Mouse (Mus musculus) mouse trophoblast stem cell (cell line): ENCODE results near the gene Mapk8ip2.
"Not testable (repeated sequence)": the region's sequence is repeated elsewhere in the genome, so short reads cannot be mapped to it uniquely, and the experiment has no call there.

Experiments used
- in situ Hi-C, 2 experiments: fragments of 300-500 bp; cut with MseI, MboI; formaldehyde crosslinking; loops; 2 replicates in 1 of 2; 3 replicates in 1 of 2; pipeline ENCODE4 v1.15.1; 2025

Gene Mapk8ip2

GRCm38 (mm10) chr15:89453865-89454478 is at the start of gene Mapk8ip2:
Gene Mapk8ip2 (plus strand): TSS chr15:89453913.
- in situ Hi-C loops = no loop called here

GRCm38 (mm10) chr15:89404831-89405623 is 48.7 kb upstream of the Mapk8ip2 start:
- in situ Hi-C loops = no loop called here

GRCm38 (mm10) chr15:89406691-89407090 is 47.0 kb upstream of the Mapk8ip2 start:
- in situ Hi-C loops = no loop called here

GRCm38 (mm10) chr15:89410118-89410517 is 43.6 kb upstream of the Mapk8ip2 start, which contains the start of gene Syce3:
Gene Syce3 (minus strand): TSS chr15:89410503.
- in situ Hi-C loops = no loop called here

- in situ Hi-C loops = no loop called here
Measured at GRCm38 (mm10) chr15:89415282-89415681, 38.4 kb upstream of the Mapk8ip2 start.

GRCm38 (mm10) chr15:89421938-89422337 is 31.8 kb upstream of the Mapk8ip2 start:
- in situ Hi-C loops = no loop called here

GRCm38 (mm10) chr15:89424621-89425020 is 29.1 kb upstream of the Mapk8ip2 start:
- in situ Hi-C loops = no loop called here

- in situ Hi-C loops = no loop called here
Measured at GRCm38 (mm10) chr15:89425711-89426121, 28.0 kb upstream of the Mapk8ip2 start, which contains the start of gene Cpt1b. Gene Cpt1b (minus strand): TSS chr15:89425863.

GRCm38 (mm10) chr15:89426716-89427115 is 27.0 kb upstream of the Mapk8ip2 start:
- in situ Hi-C loops = no loop called here

GRCm38 (mm10) chr15:89428136-89428790 is 25.4 kb upstream of the Mapk8ip2 start:
- in situ Hi-C loops = no loop called here

- in situ Hi-C loops = no loop called here
Measured at GRCm38 (mm10) chr15:89428821-89429351, 24.8 kb upstream of the Mapk8ip2 start.

- in situ Hi-C loops = no loop called here
Measured at GRCm38 (mm10) chr15:89429352-89430221, 24.1 kb upstream of the Mapk8ip2 start, which contains the start of the genes C730034F03Rik, Gm44502 and Chkb. Gene C730034F03Rik (plus strand): TSS chr15:89429589. Gene Gm44502 (minus strand): TSS chr15:89429696. Gene Chkb (minus strand): TSS chr15:89429908.

GRCm38 (mm10) chr15:89430341-89430740 is 23.4 kb upstream of the Mapk8ip2 start:
- in situ Hi-C loops = no loop called here

- in situ Hi-C loops = not testable (repeated sequence)
Measured at GRCm38 (mm10) chr15:89430771-89431170, 22.9 kb upstream of the Mapk8ip2 start.

GRCm38 (mm10) chr15:89431271-89431670 is 22.4 kb upstream of the Mapk8ip2 start:
- in situ Hi-C loops = no loop called here

GRCm38 (mm10) chr15:89431806-89432205 is 21.9 kb upstream of the Mapk8ip2 start:
- in situ Hi-C loops = no loop called here

GRCm38 (mm10) chr15:89432946-89433345 is 20.8 kb upstream of the Mapk8ip2 start:
- in situ Hi-C loops = no loop called here

GRCm38 (mm10) chr15:89434136-89434535 is 19.6 kb upstream of the Mapk8ip2 start:
- in situ Hi-C loops = no loop called here

GRCm38 (mm10) chr15:89435878-89436277 is 17.8 kb upstream of the Mapk8ip2 start:
- in situ Hi-C loops = no loop called here

GRCm38 (mm10) chr15:89442486-89443070 is 11.1 kb upstream of the Mapk8ip2 start:
- in situ Hi-C loops = no loop called here
